Mouse (Mus musculus): ENCODE results near the gene Barhl1. TPM values are rescaled to one million over a fixed set of nuclear protein-coding genes. Genes with fewer than 3 reads are reported as not detected.

The Barhl1 gene
- polyA plus RNA-seq, 2 experiments: not detected

DNA sequence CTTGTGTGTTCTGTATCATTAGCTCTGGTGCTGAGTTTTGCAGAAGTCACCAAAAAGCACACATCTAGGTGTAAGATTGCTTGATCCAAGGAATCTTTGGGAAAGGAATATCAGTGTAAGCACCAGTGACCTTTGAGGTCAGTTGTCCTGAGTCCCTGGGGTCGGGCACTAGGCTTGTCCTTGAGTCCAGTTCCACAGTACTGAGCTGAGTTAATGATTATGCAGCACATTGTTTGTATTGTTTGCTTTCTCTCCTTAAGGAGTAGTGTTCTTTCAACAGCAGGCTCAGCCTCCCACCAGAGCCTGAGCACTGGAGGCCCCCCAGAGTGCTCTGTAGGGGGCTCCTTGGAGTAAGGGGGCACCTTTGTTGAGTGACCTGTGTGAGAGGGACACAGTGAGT is 23.7 kb downstream of the Barhl1 start:
- no peak overlapping the region for H3K27ac ChIP-seq
- H3K9me3 ChIP-seq (ENCODE audit: control insufficient read depth, low read length): no peaks in the 10 kb centered on the region
- 58% methylated on average over 1 of the region's 1 CpGs for WGBS (ENCODE audit: insufficient replicate concordance)
- TF ChIP-seq EP300 (IDR thresholded peaks at IDR 0.05; ENCODE audit: low read depth) (no peak), CTCF (IDR thresholded peaks at IDR 0.05; ENCODE audit: low read depth) (no peak)
- no peaks in the 10 kb centered on the region for H3K27me3 ChIP-seq (ENCODE audit: control insufficient read depth, insufficient read depth, low read length)
- H3K4me3 ChIP-seq (ENCODE audit: insufficient read depth in 1 of 2, low read depth in 2 of 2, low read length in 2 of 2): no peak overlapping the region
- ATAC-seq (ENCODE audit: insufficient read depth) (no peak), DNase-seq (ENCODE audit: low read depth in 3 of 3, low spot score in 3 of 3) (no peak)
- H3K36me3 ChIP-seq (replicated peaks; ENCODE audit: control insufficient read depth, insufficient read depth, low read depth): no peaks in the 10 kb centered on the region
- no peak overlapping the region for H3K4me2 ChIP-seq (ENCODE audit: low read depth)
- no peaks in the 10 kb centered on the region for H3K4me1 ChIP-seq (replicated peaks; ENCODE audit: control insufficient read depth in 2 of 2, insufficient read depth in 2 of 2, low read length in 1 of 2)
- H3K9ac ChIP-seq (replicated peaks): no peak overlapping the region

DNA sequence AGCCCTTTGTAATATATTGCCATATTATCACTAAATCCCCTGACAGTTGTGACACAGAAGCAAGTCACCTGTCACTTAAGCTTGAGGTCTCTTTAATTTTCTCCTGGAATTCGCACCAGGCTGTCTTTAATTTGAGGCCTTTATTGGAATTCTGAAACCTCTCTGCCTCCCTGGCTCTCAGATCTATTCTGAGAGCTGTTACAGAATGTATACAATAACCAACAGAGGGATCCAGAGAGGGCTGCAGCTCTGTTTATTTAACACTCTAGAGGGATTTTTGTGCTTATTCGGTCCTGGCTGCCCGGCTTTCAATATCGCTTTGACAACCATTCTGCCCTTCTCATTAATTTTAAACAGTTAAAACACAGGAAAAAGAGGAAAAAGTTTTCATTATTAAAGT is 31.6 kb downstream of the Barhl1 start:
- Histone ChIP-seq H3K4me2 (ENCODE audit: low read depth) (no peak overlapping the region), H3K27me3 (ENCODE audit: control insufficient read depth, insufficient read depth, low read length) (no peaks in the 10 kb centered on the region), H3K9ac (replicated peaks) (no peak overlapping the region), H3K9me3 (ENCODE audit: control insufficient read depth, low read length) (no peaks in the 10 kb centered on the region), H3K4me3 (ENCODE audit: insufficient read depth in 1 of 2, low read depth in 2 of 2, low read length in 2 of 2) (no peak overlapping the region), H3K36me3 (replicated peaks; ENCODE audit: control insufficient read depth, insufficient read depth, low read depth) (peaks cover 4% of the 10 kb centered on the region), H3K27ac (no peak overlapping the region), H3K4me1 (replicated peaks; ENCODE audit: control insufficient read depth in 2 of 2, insufficient read depth in 2 of 2, low read length in 1 of 2) (0 out of 4 replicates have a peak, but pooled peaks cover 0 to 2% of the 10 kb centered on the region in 2 experiments)
- TF ChIP-seq EP300 (IDR thresholded peaks at IDR 0.05; ENCODE audit: low read depth) (no peak), CTCF (IDR thresholded peaks at IDR 0.05; ENCODE audit: low read depth) (no peak)
- 73% methylated on average over 4 of the region's 4 CpGs for WGBS (ENCODE audit: insufficient replicate concordance)
- ATAC-seq (ENCODE audit: insufficient read depth) (no peak), DNase-seq (ENCODE audit: low read depth in 3 of 3, low spot score in 3 of 3) (no peak)

DNA sequence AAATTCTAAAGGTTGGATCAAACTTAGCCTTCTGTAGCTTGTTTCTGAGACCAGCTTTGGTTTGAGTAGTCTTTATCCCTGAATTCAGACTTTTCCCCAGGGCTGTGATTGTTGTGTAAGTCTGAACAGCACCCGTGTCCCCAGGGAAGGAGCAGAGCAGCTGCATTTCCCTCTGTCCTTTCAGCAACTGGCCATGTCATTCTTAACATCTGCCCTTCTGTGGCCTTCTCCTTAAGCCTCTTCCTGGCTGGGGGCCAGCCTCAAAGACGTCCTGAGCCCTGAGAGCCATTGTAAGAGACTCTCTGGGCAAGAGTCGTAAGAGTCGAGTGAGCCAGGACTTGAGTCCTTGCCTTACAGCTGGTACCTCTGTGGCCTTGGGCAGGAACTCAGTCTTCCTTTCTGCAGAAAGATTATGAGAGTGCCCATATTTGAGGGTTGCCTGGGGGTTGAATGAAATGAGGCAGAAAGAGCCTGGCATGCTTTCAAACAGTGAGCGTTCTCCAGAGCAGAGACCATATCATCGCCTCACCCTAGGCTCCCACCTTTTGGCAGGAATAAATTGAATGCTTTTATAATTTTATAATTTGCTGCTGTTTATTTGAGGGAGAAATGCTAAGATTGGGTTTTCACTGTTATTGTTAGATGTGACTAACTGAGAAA is 33.5 kb downstream of the Barhl1 start:
- no peaks in the 10 kb centered on the region for H3K9me3 ChIP-seq (ENCODE audit: control insufficient read depth, low read length)
- DNase-seq (ENCODE audit: low read depth in 3 of 3, low spot score in 3 of 3) (no peak), ATAC-seq (ENCODE audit: insufficient read depth) (no peak)
- no peak overlapping the region for H3K4me2 ChIP-seq (ENCODE audit: low read depth)
- 72% methylated on average over 6 of the region's 6 CpGs for WGBS (ENCODE audit: insufficient replicate concordance)
- TF ChIP-seq EP300 (IDR thresholded peaks at IDR 0.05; ENCODE audit: low read depth) (no peak), CTCF (IDR thresholded peaks at IDR 0.05; ENCODE audit: low read depth) (no peak)
- H3K4me3 ChIP-seq (ENCODE audit: insufficient read depth in 1 of 2, low read depth in 2 of 2, low read length in 2 of 2): no peak overlapping the region
- H3K27ac ChIP-seq: no peak overlapping the region
- H3K4me1 ChIP-seq (replicated peaks; ENCODE audit: control insufficient read depth in 2 of 2, insufficient read depth in 2 of 2, low read length in 1 of 2): 0 out of 4 replicates have a peak, but pooled peaks cover 0 to 2% of the 10 kb centered on the region in 2 experiments
- H3K27me3 ChIP-seq (ENCODE audit: control insufficient read depth, insufficient read depth, low read length): no peaks in the 10 kb centered on the region
- H3K36me3 ChIP-seq (replicated peaks; ENCODE audit: control insufficient read depth, insufficient read depth, low read depth): peaks cover 4% of the 10 kb centered on the region
- H3K9ac ChIP-seq (replicated peaks): no peak overlapping the region

DNA sequence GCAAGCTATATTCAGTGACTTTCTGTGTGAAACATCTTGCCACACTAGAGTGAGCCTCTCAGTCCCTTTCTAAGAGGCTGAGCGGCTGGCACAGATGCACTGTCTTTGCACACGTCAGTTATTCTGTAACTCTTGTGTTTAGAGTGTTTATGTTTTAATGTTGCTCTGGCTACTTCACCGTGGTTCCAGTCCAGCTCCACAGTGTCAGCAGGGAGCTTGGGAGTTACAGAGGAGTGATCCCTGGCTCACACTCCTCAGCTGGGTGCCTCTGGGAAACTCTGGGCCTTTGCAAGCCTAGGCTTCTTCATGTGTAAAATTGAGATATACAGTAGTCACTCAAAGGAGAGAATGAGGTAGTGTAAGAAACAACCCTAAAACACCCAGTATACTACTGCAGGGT is 34.4 kb downstream of the Barhl1 start:
- Histone ChIP-seq H3K9ac (replicated peaks) (no peak overlapping the region), H3K9me3 (ENCODE audit: control insufficient read depth, low read length) (no peaks in the 10 kb centered on the region), H3K27ac (no peak overlapping the region), H3K4me1 (replicated peaks; ENCODE audit: control insufficient read depth in 2 of 2, insufficient read depth in 2 of 2, low read length in 1 of 2) (0 out of 4 replicates have a peak, but pooled peaks cover 0 to 2% of the 10 kb centered on the region in 2 experiments), H3K36me3 (replicated peaks; ENCODE audit: control insufficient read depth, insufficient read depth, low read depth) (peaks cover 4% of the 10 kb centered on the region), H3K4me3 (ENCODE audit: insufficient read depth in 1 of 2, low read depth in 2 of 2, low read length in 2 of 2) (no peak overlapping the region), H3K27me3 (ENCODE audit: control insufficient read depth, insufficient read depth, low read length) (no peaks in the 10 kb centered on the region), H3K4me2 (ENCODE audit: low read depth) (no peak overlapping the region)
- WGBS (ENCODE audit: insufficient replicate concordance): 71% methylated on average over 3 of the region's 3 CpGs
- ATAC-seq (ENCODE audit: insufficient read depth) (no peak), DNase-seq (ENCODE audit: low read depth in 3 of 3, low spot score in 3 of 3) (no peak)
- TF ChIP-seq EP300 (IDR thresholded peaks at IDR 0.05; ENCODE audit: low read depth): no peak
- TF ChIP-seq CTCF (IDR thresholded peaks at IDR 0.05; ENCODE audit: low read depth): no peak

DNA sequence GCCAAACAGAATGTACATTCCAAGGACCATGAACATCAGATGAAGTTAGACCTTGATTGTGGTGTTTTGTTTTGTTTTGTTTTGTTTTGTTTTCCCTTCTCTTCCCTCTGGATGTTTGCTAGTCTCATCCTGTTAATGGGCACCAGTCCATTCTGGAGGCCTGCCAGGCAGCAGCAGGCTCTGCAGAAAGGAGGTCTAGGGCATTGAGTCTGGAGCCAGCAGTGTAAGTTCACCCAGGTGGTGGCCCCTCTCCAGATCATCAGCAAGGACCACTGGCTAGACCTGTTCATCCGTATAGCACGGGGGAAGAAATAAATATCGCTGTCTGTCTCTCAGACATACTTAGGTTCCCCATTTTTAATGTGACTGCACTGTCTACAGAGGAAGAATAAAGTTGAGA is 35.2 kb downstream of the Barhl1 start:
- Histone ChIP-seq H3K4me3 (ENCODE audit: insufficient read depth in 1 of 2, low read depth in 2 of 2, low read length in 2 of 2) (no peak overlapping the region), H3K27me3 (ENCODE audit: control insufficient read depth, insufficient read depth, low read length) (no peaks in the 10 kb centered on the region), H3K9me3 (ENCODE audit: control insufficient read depth, low read length) (no peaks in the 10 kb centered on the region), H3K4me1 (replicated peaks; ENCODE audit: control insufficient read depth in 2 of 2, insufficient read depth in 2 of 2, low read length in 1 of 2) (0 out of 4 replicates have a peak, but pooled peaks cover 0 to 2% of the 10 kb centered on the region in 2 experiments), H3K4me2 (ENCODE audit: low read depth) (no peak overlapping the region), H3K27ac (no peak overlapping the region), H3K36me3 (replicated peaks; ENCODE audit: control insufficient read depth, insufficient read depth, low read depth) (peaks cover 4% of the 10 kb centered on the region), H3K9ac (replicated peaks) (no peak overlapping the region)
- 80% methylated on average over 3 of the region's 3 CpGs for WGBS (ENCODE audit: insufficient replicate concordance)
- ATAC-seq (ENCODE audit: insufficient read depth) (no peak), DNase-seq (ENCODE audit: low read depth in 3 of 3, low spot score in 3 of 3) (no peak)
- TF ChIP-seq EP300 (IDR thresholded peaks at IDR 0.05; ENCODE audit: low read depth) (no peak), CTCF (IDR thresholded peaks at IDR 0.05; ENCODE audit: low read depth) (no peak)
